Comparison of ENCODE assay signal across 8 mouse cellular contexts in the genomic region with DNA sequence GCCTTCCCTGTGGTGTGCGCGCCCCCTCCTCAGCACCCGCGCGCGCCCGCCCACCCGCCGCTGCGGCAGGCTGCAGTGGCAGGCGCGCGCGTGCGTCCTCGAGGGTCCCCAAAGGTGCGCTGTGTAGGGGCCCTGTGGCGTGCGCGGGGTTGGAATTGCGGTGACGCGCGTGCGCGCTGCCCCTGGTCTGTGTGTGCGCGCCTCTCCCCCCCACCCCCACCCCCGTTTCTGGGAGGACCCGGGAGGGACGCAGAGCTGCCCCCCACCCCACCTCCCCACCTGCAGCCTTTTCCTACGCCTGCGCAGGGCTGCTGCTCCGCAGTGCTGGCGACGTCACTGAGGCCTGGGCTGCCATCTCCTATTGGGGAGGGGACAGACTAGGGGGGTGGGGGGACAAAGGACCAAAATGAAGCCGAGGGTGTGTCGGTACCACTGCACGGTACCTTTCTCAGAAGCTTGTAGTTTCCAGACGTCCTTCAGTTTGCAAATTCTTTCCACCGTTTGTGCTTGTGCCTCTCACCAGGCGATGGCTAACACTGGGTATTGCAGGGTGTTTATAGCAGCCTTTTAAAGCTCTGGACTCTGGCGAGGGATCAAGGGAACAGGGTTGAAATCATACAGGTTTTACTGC. TPM values are rescaled to one million over a fixed set of nuclear protein-coding genes. Genes with fewer than 3 reads are reported as not detected.
A peak's percentile ranks its signal among the peaks of the same experiment; 100 is the strongest.
DNase-seq lines count a peak whose midpoint lies in the region; ATAC-seq and TF ChIP-seq lines count a peak whose summit lies in the region.

Gene Pigp (minus strand): TSS at position 542 of the 631 bp plus-strand sequence.

- H3K27me3 ChIP-seq in hindbrain, embryonic 16.5 days (replicated peaks; ENCODE audit: control insufficient read depth, insufficient read depth, low read length): no peaks in the 10 kb centered on the region
- H3K27me3 ChIP-seq in splenic B cell, adult 2 months (ENCODE audit: control insufficient read depth, insufficient read depth, low read length, poor library complexity, severe bottlenecking): no peaks in the 10 kb centered on the region

- intact Hi-C loops in gastrocnemius, adult 2 months (cut with DNase I): loop anchor here (5.0 kb wide), 2 partner anchors 59 to 156 kb away; partner anchors contain the start of genes Hlcs and Vps26c
- intact Hi-C loops in left cerebral cortex, postnatal 14 days (cut with DNase I): no loop called here

- peaks cover 33% of the 10 kb centered on the region for H3K4me1 ChIP-seq in hindbrain, embryonic 16.5 days (ENCODE audit: control insufficient read depth, insufficient read depth, low read depth, low read length)

- peak within 1 kb of the TSS; percentile 48 for H3K4me2 ChIP-seq in hindbrain, embryonic 16.5 days (ENCODE audit: low read length)

- no peaks in the 10 kb centered on the region for H3K36me3 ChIP-seq in hindbrain, embryonic 16.5 days (ENCODE audit: control insufficient read depth, insufficient read depth, low read length)
- H3K36me3 ChIP-seq in splenic B cell, adult 2 months (ENCODE audit: control insufficient read depth, insufficient read depth, low read length, poor library complexity, severe bottlenecking): 0 out of 2 replicates have a peak, but pooled peaks cover under 1% of the 10 kb centered on the region

- H3K27ac ChIP-seq in gastrocnemius, adult 2 months: peak within 1 kb of the TSS; percentile 99
- H3K27ac ChIP-seq in hindbrain, embryonic 16.5 days (ENCODE audit: low read depth, low read length): peak within 1 kb of the TSS; percentile 100

- peak; percentile 28 to 32 for DNase-seq in right cerebral cortex, postnatal 36 days (ENCODE audit: low spot score in 2 of 2)
- DNase-seq in right cerebral cortex, postnatal 25 days: no peak
- DNase-seq in cerebellum, adult 9-10 months: peak; percentile 79
- peak; percentile 78 for DNase-seq in gastrocnemius, adult 2 months
- peak; percentile 72 to 80 for DNase-seq in left cerebral cortex, postnatal 14 days (ENCODE audit: low spot score in 2 of 2)
- DNase-seq in splenic B cell, adult 2 months (ENCODE audit: low read depth, low spot score): peak; percentile 58

- H3K9ac ChIP-seq in hindbrain, embryonic 16.5 days (ENCODE audit: low read depth, low read length): peak within 1 kb of the TSS; percentile 100

- under 1% methylated on average over 33 of the region's 43 CpGs for WGBS in hindbrain, embryonic 16.5 days

- H3K4me3 ChIP-seq in gastrocnemius, adult 2 months: peak within 1 kb of the TSS; percentile 91
- H3K4me3 ChIP-seq in hindbrain, embryonic 16.5 days (ENCODE audit: low read length): peak within 1 kb of the TSS; percentile 89

- peak; percentile 90 for ATAC-seq in hindbrain, embryonic 16.5 days
- peak; percentile 63 for ATAC-seq in megakaryocyte-erythroid progenitor cell, adult 5-6 weeks (replicated peaks; ENCODE audit: low FRiP score, low TSS enrichment, poor library complexity, severe bottlenecking)

- TF ChIP-seq CTCF in gastrocnemius, adult 2 months (IDR thresholded peaks at IDR 0.05): peak; percentile 42

- no peaks in the 10 kb centered on the region for H3K9me3 ChIP-seq in hindbrain, embryonic 16.5 days (ENCODE audit: control insufficient read depth, low read length)

RNA-seq across cellular contexts. Expression of gene Pigp, which starts in this region (rescaled TPM):
- total RNA-seq in gastrocnemius, adult 2 months (2021): 100 to 1,000 TPM; 149 to 161 TPM
- 108 and 122 TPM in 2 replicates for polyA plus RNA-seq in hindbrain, embryonic 16.5 days (2015; fragmentation: Nextera tagmentation; extraction: Ambion mirVana)
- total RNA-seq in left cerebral cortex, postnatal 14 days (2021): 10 to 100 TPM; 42.0 to 44.8 TPM
- 41.7 and 81.2 TPM in 2 replicates for total RNA-seq in megakaryocyte-erythroid progenitor cell, adult 5-6 weeks (2014; fragmentation: Nextera tagmentation)
- 23.6 and 28.0 TPM in 2 replicates for total RNA-seq in megakaryocyte-erythroid progenitor cell, adult 5-6 weeks (2017)
